Comparison of ENCODE assay signal across 8 mouse cellular contexts in genomic region chr8:111299821-111300568, GRCm38 (mm10). TPM values are rescaled to one million over a fixed set of nuclear protein-coding genes. Genes with fewer than 3 reads are reported as not detected.
DNase-seq lines count a peak whose midpoint lies in the region; ATAC-seq and TF ChIP-seq lines count a peak whose summit lies in the region.

TSS of gene Rfwd3 (minus strand) at chr8:111300222.

- H3K4me1 ChIP-seq in erythroblast, embryonic 14.5 days (ENCODE audit: control insufficient read depth), result peaks cover 35% of the 10 kb centered on the region
- 0 out of 2 replicates have a peak, but pooled peaks cover 2% of the 10 kb centered on the region for H3K4me1 ChIP-seq in heart, embryonic 11.5 days (ENCODE audit: control insufficient read depth, insufficient read depth, low read length)
- H3K4me1 ChIP-seq in kidney, embryonic 16.5 days (ENCODE audit: insufficient read depth, low read length), result peaks cover 9% of the 10 kb centered on the region
- H3K4me1 ChIP-seq in liver, adult 2 months (ENCODE audit: control insufficient read depth, insufficient read depth, low read length), result no peaks in the 10 kb centered on the region

- H3K9me3 ChIP-seq in erythroblast, embryonic 14.5 days (ENCODE audit: control insufficient read depth, low read length), result no peaks in the 10 kb centered on the region
- H3K9me3 ChIP-seq in heart, embryonic 11.5 days (replicated peaks; ENCODE audit: control insufficient read depth, low read length), result no peaks in the 10 kb centered on the region
- H3K9me3 ChIP-seq in kidney, embryonic 16.5 days (ENCODE audit: low read length), result no peaks in the 10 kb centered on the region

- 0% methylated on average over 65 of the region's 67 CpGs for WGBS in heart, embryonic 11.5 days (ENCODE audit: insufficient replicate concordance)
- 0% methylated on average over 58 of the region's 67 CpGs for WGBS in kidney, embryonic 16.5 days
- under 1% methylated on average over 67 of the region's 67 CpGs for WGBS in liver, adult 2 months

- H3ac ChIP-seq in C2C12 (ENCODE audit: control insufficient read depth, insufficient read length, low read depth), result peak within 1 kb of the TSS; percentile 75
- peak within 1 kb of the TSS; percentile 30 for H3ac ChIP-seq in myocyte (ENCODE audit: control insufficient read depth, insufficient read length)

- H3K27ac ChIP-seq in heart, embryonic 11.5 days (ENCODE audit: low read depth, low read length), result peak within 1 kb of the TSS; percentile 94
- H3K27ac ChIP-seq in kidney, embryonic 16.5 days (ENCODE audit: low read length), result peak within 1 kb of the TSS; percentile 94
- peak within 1 kb of the TSS; percentile 67 for H3K27ac ChIP-seq in liver, adult 2 months (replicated peaks; ENCODE audit: insufficient read depth, low read depth, low read length)

- H3K4me3 ChIP-seq in C2C12 (ENCODE audit: insufficient read depth, poor library complexity, severe bottlenecking), result peak within 1 kb of the TSS; percentile 91
- H3K4me3 ChIP-seq in erythroblast, embryonic 14.5 days (replicated peaks), result peak within 1 kb of the TSS; percentile 100
- peak within 1 kb of the TSS; percentile 97 for H3K4me3 ChIP-seq in heart, embryonic 11.5 days (ENCODE audit: low read depth, low read length)
- peak within 1 kb of the TSS; percentile 94 for H3K4me3 ChIP-seq in kidney, embryonic 16.5 days (ENCODE audit: low read length)
- H3K4me3 ChIP-seq in liver, adult 2 months (ENCODE audit: insufficient read depth, low read depth, low read length), result peak within 1 kb of the TSS; percentile 93
- peak within 1 kb of the TSS; percentile 91 for H3K4me3 ChIP-seq in myocyte

- H3K79me2 ChIP-seq in C2C12 (ENCODE audit: control insufficient read depth, insufficient read depth) (peaks cover 50% of the 10 kb centered on the region), myocyte (ENCODE audit: control insufficient read depth, insufficient read depth) (peaks cover 44% of the 10 kb centered on the region)
- H3K79me2 ChIP-seq in liver, adult 2 months (ENCODE audit: control insufficient read depth, insufficient read depth, low read length), result peaks cover 3% of the 10 kb centered on the region; the same call in 1 of the 2 replicates

- no peak for TF ChIP-seq CTCF in C2C12 (IDR thresholded peaks at IDR 0.05; ENCODE audit: control insufficient read depth, insufficient read depth, insufficient read length)
- no peak for TF ChIP-seq CTCF in brain, embryonic 14.5 days (IDR thresholded peaks at IDR 0.05; ENCODE audit: borderline replicate concordance, extremely low read depth, insufficient read depth, insufficient read length)
- no peak for TF ChIP-seq CTCF in liver, adult 2 months (IDR thresholded peaks at IDR 0.05; ENCODE audit: low read depth, low read length)

- H3K27me3 ChIP-seq in C2C12 (ENCODE audit: control insufficient read depth, insufficient read depth, insufficient read length), result no peaks in the 10 kb centered on the region
- H3K27me3 ChIP-seq in erythroblast, embryonic 14.5 days (ENCODE audit: control insufficient read depth), result no peaks in the 10 kb centered on the region
- no peaks in the 10 kb centered on the region for H3K27me3 ChIP-seq in heart, embryonic 11.5 days (ENCODE audit: control insufficient read depth, insufficient read depth, low read length)
- H3K27me3 ChIP-seq in kidney, embryonic 16.5 days (ENCODE audit: insufficient read depth, low read length), result no peaks in the 10 kb centered on the region
- no peaks in the 10 kb centered on the region for H3K27me3 ChIP-seq in liver, adult 2 months (ENCODE audit: control insufficient read depth, insufficient read depth, low read length)
- H3K27me3 ChIP-seq in myocyte (ENCODE audit: control insufficient read depth, insufficient read depth, insufficient read length), result no peaks in the 10 kb centered on the region
- no peaks in the 10 kb centered on the region for H3K27me3 ChIP-seq in splenic B cell, adult 2 months (ENCODE audit: control insufficient read depth, insufficient read depth, low read length, poor library complexity, severe bottlenecking)

- DNase-seq in brain, embryonic 14.5 days (ENCODE audit: low read depth), result peak; percentile 100
- peak; percentile 91 for DNase-seq in liver, adult 2 months (ENCODE audit: extremely low read depth, low read depth, low spot score)
- peak; percentile 98 for DNase-seq in splenic B cell, adult 2 months (ENCODE audit: low read depth, low spot score)

- TF ChIP-seq POLR2A in brain, embryonic 14.5 days (IDR thresholded peaks at IDR 0.05; ENCODE audit: borderline replicate concordance, extremely low read depth, insufficient read depth, insufficient read length, poor library complexity, severe bottlenecking), result peak; percentile 83
- TF ChIP-seq POLR2A in liver, adult 2 months (IDR thresholded peaks at IDR 0.05; ENCODE audit: extremely low read depth, insufficient read depth, low read length), result peak; percentile 62; the same call in 1 of the 2 replicates
- peak; percentile 89 for TF ChIP-seq POLR2A in myocyte (IDR thresholded peaks at IDR 0.05; ENCODE audit: insufficient read length, low read depth)

- peak within 1 kb of the TSS; percentile 60 for H3K4me2 ChIP-seq in heart, embryonic 11.5 days
- H3K4me2 ChIP-seq in kidney, embryonic 16.5 days (replicated peaks; ENCODE audit: low read depth, low read length), result peak within 1 kb of the TSS; percentile 64
- peak within 1 kb of the TSS; percentile 86 for H3K4me2 ChIP-seq in myocyte (ENCODE audit: low read depth)

- peaks cover 41% of the 10 kb centered on the region for H3K79me3 ChIP-seq in C2C12 (ENCODE audit: low read depth)

- H3K36me3 ChIP-seq in C2C12 (ENCODE audit: control insufficient read depth, insufficient read depth), result peaks cover 16% of the 10 kb centered on the region
- peaks cover 32% of the 10 kb centered on the region for H3K36me3 ChIP-seq in erythroblast, embryonic 14.5 days (ENCODE audit: control insufficient read depth)
- H3K36me3 ChIP-seq in heart, embryonic 11.5 days (ENCODE audit: control insufficient read depth, insufficient read depth, low read length), result peaks cover 13% of the 10 kb centered on the region
- peaks cover 16% of the 10 kb centered on the region for H3K36me3 ChIP-seq in kidney, embryonic 16.5 days (ENCODE audit: insufficient read depth, low read length)
- peaks cover 12% of the 10 kb centered on the region; the same call in 1 of the 2 replicates for H3K36me3 ChIP-seq in liver, adult 2 months (ENCODE audit: control insufficient read depth, insufficient read depth, low read length)
- H3K36me3 ChIP-seq in myocyte (ENCODE audit: control insufficient read depth, insufficient read depth), result peaks cover 3% of the 10 kb centered on the region
- H3K36me3 ChIP-seq in splenic B cell, adult 2 months (ENCODE audit: control insufficient read depth, insufficient read depth, low read length, poor library complexity, severe bottlenecking), result peaks cover 4% of the 10 kb centered on the region; the same call in 1 of the 2 replicates

- H3K9ac ChIP-seq in heart, embryonic 11.5 days (ENCODE audit: low read depth, low read length), result peak within 1 kb of the TSS; percentile 95
- H3K9ac ChIP-seq in kidney, embryonic 16.5 days (replicated peaks; ENCODE audit: low read length), result peak within 1 kb of the TSS; percentile 96
- peak within 1 kb of the TSS; percentile 93 for H3K9ac ChIP-seq in liver, adult 2 months (ENCODE audit: low read depth, low read length)

- ATAC-seq in heart, embryonic 11.5 days (replicated peaks; ENCODE audit: insufficient number of reproducible peaks, low FRiP score, low TSS enrichment), result peak; percentile 97
- peak; percentile 99 for ATAC-seq in kidney, embryonic 16.5 days (ENCODE audit: low FRiP score, low TSS enrichment)

TF ChIP-seq in C2C12, 6 proteins besides CTCF, POLR2A, EP300 and RAD21:
- TF ChIP-seq USF1 (IDR thresholded peaks at IDR 0.05; ENCODE audit: low read depth) (no peak), MYOD1 (IDR thresholded peaks at IDR 0.05; ENCODE audit: control insufficient read depth, insufficient read length, low read depth) (no peak), MAX (IDR thresholded peaks at IDR 0.05) (no peak), FOSL1 (IDR thresholded peaks at IDR 0.05; ENCODE audit: insufficient read depth, low read length, poor library complexity, severe bottlenecking) (no peak)
TF ChIP-seq in C2C12: peak in this region for 0.

TF ChIP-seq in myocyte, 11 proteins besides CTCF, POLR2A, EP300 and RAD21:
- TF ChIP-seq MYOD1 (IDR thresholded peaks at IDR 0.05; ENCODE audit: control insufficient read depth in 1 of 3, insufficient read length in 2 of 3, low read depth in 2 of 3) (peak in 1 of 3 experiments; percentile 7), E2F4 (IDR thresholded peaks at IDR 0.05; ENCODE audit: insufficient read depth) (peak; percentile 93), MAX (IDR thresholded peaks at IDR 0.05; ENCODE audit: low read depth) (no peak), MYOG (IDR thresholded peaks at IDR 0.05; ENCODE audit: control insufficient read depth in 1 of 3, insufficient read depth in 1 of 3, insufficient read length in 2 of 3, low read depth in 2 of 3) (peak in 1 of 3 experiments; percentile 2), SRF (IDR thresholded peaks at IDR 0.05; ENCODE audit: control insufficient read depth, insufficient read length, low read depth) (peak; percentile 46), TCF12 (IDR thresholded peaks at IDR 0.05; ENCODE audit: insufficient read depth, poor library complexity, severe bottlenecking) (no peak), POLR2AphosphoS2 (IDR thresholded peaks at IDR 0.05; ENCODE audit: insufficient read length, low read depth) (peak; percentile 96), TCF3 (IDR thresholded peaks at IDR 0.05; ENCODE audit: insufficient read length, low read depth) (no peak), CEBPB (IDR thresholded peaks at IDR 0.05; ENCODE audit: insufficient read depth, poor library complexity, severe bottlenecking) (no peak), USF1 (IDR thresholded peaks at IDR 0.05; ENCODE audit: low read depth) (no peak), REST (IDR thresholded peaks at IDR 0.05; ENCODE audit: insufficient read depth, insufficient read length) (peak; percentile 23)
TF ChIP-seq in myocyte: peak in this region for 6.

RNA-seq across cellular contexts. Expression of gene Rfwd3, which starts in this region (rescaled TPM):
- polyA plus RNA-seq in C2C12 (2012; fragmentation: generic; extraction: Trizol) (28.8 TPM), myocyte (2012; fragmentation: generic; extraction: Trizol) (9.0 TPM)
- polyA plus RNA-seq in brain, embryonic 14.5 days (2012; rRNA removed), result 22.9 and 24.2 TPM in 2 replicates
- polyA plus RNA-seq in erythroblast, embryonic 14.5 days (2012), result 0.63 TPM in 2 replicates
- 43.8 and 46.6 TPM in 2 replicates for polyA plus RNA-seq in heart, embryonic 11.5 days (2014; fragmentation: Nextera tagmentation; extraction: Ambion mirVana)
- polyA plus RNA-seq in kidney, embryonic 16.5 days (2015; fragmentation: Nextera tagmentation; extraction: Ambion mirVana), result 71.9 and 74.9 TPM in 2 replicates
- total RNA-seq in liver, adult 2 months (2014; rRNA removed), result 12.2 and 14.0 TPM in 2 replicates
- 4.9 and 6.3 TPM in 2 replicates for polyA plus RNA-seq in liver, adult 2 months (2012; rRNA removed)

Comparison
In these comparisons a context has a peak if more than half of its experiments do, and no peak if none do; other contexts are left out.
1. Peak in every context shown above with its lines: DNase-seq, ATAC-seq, H3K4me3 ChIP-seq and H3K27ac ChIP-seq.